Mouse (Mus musculus): ENCODE measurements around the gene Carmil3. TPM values are rescaled to one million over a fixed set of nuclear protein-coding genes. Genes with fewer than 3 reads are reported as not detected.

Gene Carmil3
- total RNA-seq, 2 experiments from 2014 or later, result 3.2 to 4.4 TPM

DNA sequence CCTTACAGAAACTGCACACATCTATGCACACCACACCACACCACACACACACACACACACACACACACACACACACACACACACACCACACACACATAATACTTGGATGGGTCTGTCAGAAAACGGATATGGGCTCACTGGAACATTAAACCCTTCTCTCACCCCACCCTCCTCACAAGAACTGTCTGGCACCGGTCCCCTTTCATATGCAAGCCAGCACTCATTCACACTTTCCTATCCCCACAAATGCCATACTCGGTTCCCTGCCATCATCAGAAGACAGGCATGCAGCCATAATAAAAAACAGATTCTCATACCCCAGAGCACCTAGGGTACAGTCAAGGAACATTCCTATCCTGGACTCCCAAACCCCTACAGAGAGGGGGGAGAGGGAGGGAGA, 1.7 kb downstream of the Carmil3 start:
- no peak for DNase-seq (ENCODE audit: low spot score in 2 of 2)

- no peak for DNase-seq (ENCODE audit: low spot score in 2 of 2)
Measured at GRCm38 (mm10) chr14:55495509-55496240, 5.2 kb downstream of the Carmil3 start.

DNA sequence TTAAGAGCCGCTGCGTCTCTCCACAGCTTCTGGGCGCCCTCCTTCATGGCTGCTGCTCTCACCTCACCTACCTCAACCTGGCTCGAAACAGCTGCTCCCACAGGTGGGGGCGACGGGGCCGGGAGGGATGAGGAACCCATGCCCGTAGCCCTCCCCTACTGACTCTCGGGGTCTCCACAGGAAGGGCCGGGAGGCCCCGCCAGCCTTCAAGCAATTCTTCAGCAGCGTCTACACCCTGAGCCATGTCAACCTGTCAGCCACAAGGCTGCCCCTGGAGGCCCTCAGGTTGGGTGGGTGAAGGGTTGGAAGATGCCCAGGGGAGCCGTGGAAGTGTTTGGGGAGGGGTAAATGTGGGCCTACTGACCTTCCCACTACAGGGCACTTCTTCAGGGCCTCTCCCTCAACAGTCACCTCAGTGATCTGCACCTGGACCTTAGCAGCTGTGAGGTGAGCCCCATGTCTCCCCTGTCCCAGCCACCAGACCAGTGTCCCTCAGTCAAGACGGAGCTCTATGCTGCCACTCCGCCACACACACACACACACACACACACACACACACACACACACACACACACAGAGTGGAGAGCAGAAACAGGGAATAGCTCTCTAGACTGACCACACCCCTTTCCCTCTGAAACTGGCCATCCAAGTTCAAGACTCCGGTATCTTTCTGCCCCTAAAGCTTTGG, 6.5 kb downstream of the Carmil3 start:
- DNase-seq (ENCODE audit: low spot score in 2 of 2), result no peak

DNA sequence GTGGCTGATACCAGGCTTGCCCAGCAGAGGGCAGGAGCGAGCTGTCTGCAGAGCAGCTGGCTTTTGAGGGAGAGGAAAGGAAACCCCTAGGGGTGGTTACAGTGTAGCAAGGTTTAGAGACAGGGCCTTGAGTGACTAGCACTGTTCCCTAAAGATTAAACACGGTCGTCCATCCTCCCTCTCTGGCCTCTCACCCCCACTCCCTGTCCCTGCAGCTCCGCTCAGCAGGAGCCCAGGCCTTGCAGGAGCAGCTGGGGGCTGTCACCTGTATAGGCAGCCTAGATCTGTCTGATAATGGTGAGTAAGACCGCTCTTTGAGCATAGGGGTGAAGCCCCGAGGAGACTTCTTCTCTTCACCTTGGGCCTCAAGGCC, 7.0 kb downstream of the Carmil3 start:
- DNase-seq (ENCODE audit: low spot score in 2 of 2), result peak; percentile 79 to 83

DNA sequence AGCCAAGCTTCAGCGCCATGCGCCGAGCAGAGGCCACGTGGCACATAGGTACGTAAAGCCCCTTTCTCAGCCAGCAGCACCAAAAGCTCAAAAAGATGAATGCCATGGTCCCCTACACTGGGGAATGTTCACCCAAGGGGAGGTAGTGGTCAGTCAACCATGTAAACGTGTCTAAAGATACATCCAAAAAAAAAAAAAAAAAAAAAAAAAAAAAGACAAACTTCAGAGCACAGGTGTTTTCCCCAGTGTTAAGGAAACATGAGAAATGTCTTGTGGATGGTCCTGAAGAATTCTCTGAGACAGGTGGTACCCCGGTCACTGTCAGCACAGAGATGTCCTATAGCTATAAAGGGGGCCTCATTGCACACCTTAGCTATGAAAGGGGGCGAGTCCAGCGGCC, 15.2 kb downstream of the Carmil3 start:
- DNase-seq (ENCODE audit: low spot score in 2 of 2), result no peak

DNA sequence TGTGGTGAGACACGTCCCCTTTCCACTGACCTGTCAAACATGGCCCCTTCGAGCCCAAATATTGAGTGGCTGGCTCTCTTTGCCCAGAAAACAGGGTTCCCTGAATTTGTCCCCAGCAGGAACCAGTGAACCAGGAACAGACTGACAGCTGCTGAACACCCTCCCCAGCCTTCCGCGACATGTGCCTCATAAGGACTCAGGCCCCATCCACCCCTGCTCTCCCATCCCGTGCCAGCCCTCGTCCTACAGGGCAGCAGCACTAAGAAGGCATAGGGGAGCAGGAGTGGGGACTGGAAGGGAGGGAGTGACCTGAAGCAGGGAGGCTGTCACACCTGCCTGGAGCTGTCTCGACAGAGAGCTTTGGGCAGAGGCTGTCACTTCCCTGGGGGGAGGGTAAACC, 17.4 kb downstream of the Carmil3 start:
- DNase-seq (ENCODE audit: low spot score in 2 of 2), result no peak

DNA sequence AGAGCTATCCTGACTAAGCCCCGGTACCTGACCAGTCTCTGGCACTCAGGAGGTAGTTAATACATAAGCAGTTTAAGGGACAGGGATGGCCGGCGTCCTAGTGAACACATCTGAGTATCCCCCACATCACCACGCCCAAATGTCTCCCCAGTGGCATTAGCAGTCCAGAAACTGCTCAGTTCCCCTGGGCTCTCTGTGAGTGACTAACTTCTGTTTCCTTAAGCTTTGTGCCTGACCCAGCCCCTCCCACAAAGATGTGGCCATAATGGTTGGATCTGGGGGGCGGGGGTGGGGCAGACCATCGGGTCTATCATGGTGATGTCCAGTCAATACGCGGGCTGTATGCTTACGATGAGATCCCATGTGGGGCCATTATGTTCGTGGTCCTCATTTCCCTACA, 19.1 kb downstream of the Carmil3 start:
- no peak for DNase-seq (ENCODE audit: low spot score in 2 of 2)

- DNase-seq (ENCODE audit: low spot score in 2 of 2), result no peak
Measured at GRCm38 (mm10) chr14:55510125-55510731, 19.8 kb downstream of the Carmil3 start, which contains the start of gene Cpne6. Cpne6 (plus strand) TSS chr14:55510445.

DNA sequence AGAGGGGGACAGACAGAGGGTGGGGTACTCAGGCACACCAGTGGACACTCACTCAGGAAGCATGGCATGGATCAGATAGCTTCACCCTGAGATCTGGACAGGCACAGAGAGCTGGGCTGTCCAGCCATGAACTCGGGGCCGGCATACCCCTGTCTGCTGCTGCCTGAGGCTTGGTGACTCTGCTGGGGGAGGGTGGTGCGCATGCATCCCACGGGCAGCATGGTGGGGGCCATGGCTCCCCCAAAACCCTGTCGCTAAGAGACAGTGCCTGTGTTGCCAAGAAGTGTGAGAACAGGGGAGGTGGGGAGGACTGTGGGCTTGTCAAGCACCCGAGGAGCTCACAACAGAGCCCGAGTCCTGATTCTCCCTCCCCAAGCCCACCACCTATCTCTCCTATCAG, 20.6 kb downstream of the Carmil3 start:
- DNase-seq (ENCODE audit: low spot score in 2 of 2), result no peak

DNA sequence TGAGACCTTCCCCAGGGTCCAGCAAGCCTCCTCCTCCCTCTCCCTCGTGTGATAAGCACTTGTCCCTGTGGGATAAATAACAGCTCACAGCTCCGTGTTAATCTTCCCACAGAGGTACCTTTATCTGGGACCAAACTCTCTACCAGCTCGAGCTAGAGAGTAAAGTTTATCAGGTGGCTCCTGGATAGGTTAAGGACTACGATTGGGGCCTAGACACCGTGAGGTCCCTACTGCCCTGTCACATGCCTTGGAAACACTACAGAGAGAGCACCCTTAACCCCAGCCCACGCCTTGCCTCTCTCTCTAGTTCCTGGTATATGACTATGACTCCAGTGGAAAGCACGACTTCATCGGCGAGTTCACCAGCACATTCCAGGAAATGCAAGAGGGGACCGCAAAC, 23.5 kb downstream of the Carmil3 start:
- no peak for DNase-seq (ENCODE audit: low spot score in 2 of 2)

- DNase-seq (ENCODE audit: low spot score in 2 of 2), result no peak
Measured at GRCm38 (mm10) chr14:55515846-55516245, 25.4 kb downstream of the Carmil3 start.

GRCm38 (mm10) chr14:55518897-55519296, 28.4 kb downstream of the Carmil3 start:
- no peak for DNase-seq (ENCODE audit: low spot score in 2 of 2)

DNA sequence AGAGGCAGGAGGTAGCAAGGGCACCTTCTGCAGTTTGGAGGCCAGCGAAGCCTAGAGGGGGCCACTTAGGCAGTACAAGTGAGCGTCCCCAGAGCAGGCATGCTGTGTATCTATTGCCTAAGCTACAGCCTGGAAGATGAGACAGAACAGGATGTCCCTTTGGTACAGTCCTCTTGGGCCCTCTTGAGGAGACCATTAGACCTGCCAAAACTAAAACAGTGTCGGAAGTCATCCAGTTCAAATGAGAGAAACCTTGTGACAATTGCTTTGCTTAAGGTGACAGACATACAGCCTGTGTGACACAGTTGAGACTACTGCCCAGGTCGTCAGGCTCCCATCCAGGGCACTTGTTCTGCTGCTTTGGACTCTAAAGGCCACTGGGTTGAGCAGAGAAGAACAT, 29.2 kb downstream of the Carmil3 start:
- no peak for DNase-seq (ENCODE audit: low spot score in 2 of 2)

GRCm38 (mm10) chr14:55520451-55521361, 30.3 kb downstream of the Carmil3 start:
- no peak for DNase-seq (ENCODE audit: low spot score in 2 of 2)

DNA sequence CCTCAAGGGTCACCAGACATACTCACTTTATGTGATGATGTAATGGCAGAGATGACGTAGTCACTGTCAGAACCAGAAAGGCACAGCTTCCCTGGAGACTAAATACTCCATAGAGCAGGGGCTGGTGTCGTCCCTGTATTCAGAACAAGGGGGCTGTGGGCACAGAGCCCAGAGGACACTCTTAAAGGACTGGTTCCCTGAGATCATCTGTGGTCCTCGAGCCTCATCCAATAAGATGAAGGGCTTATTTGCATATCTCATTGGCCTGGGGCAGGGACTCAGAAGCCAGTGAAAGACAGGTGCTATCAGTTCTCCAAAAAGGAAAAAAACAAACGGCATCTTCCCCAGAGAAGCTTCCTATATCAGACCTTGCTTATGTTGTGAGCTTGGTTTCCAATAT, 33.6 kb downstream of the Carmil3 start:
- DNase-seq (ENCODE audit: low spot score in 2 of 2), result no peak

GRCm38 (mm10) chr14:55524785-55525184, 34.3 kb downstream of the Carmil3 start, which contains the start of gene Nrl:
Nrl (minus strand) TSS chr14:55524981.
- DNase-seq (ENCODE audit: low spot score in 2 of 2), result no peak

DNA sequence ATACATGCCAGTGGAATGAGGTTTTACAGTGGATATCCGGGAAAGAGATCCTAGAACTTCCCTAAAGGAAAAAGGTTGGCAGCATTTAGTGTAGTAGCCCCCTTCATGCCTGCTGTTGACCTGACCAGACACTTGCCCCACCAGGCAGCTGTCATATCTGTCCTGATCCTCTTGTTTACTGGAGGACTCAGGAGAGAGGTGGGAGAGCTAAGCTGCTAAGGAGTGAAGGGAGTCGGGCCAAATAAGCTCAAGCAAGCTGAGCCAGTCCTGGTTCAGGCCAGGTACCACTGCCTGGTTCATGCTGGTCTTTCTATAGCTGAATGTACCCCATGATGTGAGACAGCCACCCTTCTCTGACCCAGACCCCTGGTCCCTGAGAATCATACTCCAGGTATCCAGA, 36.2 kb downstream of the Carmil3 start:
- no peak for DNase-seq (ENCODE audit: low spot score in 2 of 2)

DNA sequence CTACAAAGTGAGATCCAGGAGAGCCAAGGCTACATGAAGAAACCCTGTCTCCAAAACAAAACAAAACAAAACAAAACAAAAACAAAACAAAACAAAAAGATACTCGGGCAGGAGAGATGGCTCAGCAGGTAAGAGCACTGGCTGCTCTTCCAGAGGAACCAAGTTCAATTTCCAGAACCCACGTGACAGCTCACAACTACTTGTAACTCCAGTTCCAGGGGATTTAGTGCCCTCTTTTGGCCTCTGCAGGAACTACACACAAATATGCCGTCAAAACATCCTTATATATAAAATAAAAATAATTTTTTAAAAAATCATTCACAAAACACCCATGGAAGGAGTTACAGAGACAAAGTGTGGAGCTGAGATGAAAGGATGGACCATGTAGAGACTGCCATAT, 37.5 kb downstream of the Carmil3 start:
- no peak for DNase-seq (ENCODE audit: low spot score in 2 of 2)

- DNase-seq (ENCODE audit: low spot score in 2 of 2), result no peak
Measured at GRCm38 (mm10) chr14:55536116-55536745, 45.8 kb downstream of the Carmil3 start.

DNA sequence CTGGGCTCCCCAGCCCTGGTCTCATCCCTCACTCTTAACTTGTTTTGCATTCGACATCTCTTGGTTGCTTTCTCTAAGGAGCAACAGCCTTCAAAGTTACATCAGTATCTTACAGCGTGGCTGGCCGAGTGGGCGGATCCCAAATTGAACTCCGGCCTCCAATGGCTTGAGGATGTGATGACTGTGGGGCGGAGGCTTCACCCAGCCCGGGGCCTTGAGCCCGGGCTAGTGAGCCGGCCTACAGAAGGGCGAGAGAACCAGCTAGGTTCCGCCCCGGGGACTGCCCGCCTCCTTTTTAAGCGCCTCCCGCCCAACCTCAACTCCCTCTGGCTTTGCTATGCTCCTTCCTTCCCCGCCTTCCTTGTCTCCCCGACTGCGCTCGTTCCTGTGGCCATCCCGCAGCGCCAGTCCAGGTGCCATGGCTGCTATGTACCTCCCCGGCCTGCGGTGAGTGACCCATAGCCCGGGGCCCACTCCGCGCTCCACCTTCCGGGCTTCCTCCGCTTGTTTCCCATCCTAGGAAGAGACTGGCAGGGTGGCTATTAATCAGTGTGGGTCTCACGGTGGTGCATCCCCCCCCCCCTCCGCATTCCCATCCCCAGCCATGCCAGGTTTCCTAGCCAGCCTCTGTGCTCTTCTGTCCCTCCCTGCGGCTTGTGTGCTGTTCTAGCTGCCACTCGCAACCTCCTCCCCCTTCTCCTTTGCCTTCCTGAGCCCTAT, 49.8 kb downstream of the Carmil3 start, which contains the start of gene Pck2:
Gene Pck2 (plus strand): TSS at position 200 of the 720 bp plus-strand sequence.
- peak; percentile 75 to 85 for DNase-seq (ENCODE audit: low spot score in 2 of 2)
